Mouse (Mus musculus) c-Kit-positive CD71-positive TER-119-positive erythroid progenitor cells, embryonic 14.5 days (primary cell): ENCODE results near the gene Gm45015.
A peak's percentile ranks its signal among the peaks of the same experiment; 100 is the strongest.
"Not testable (repeated sequence)": the region's sequence is repeated elsewhere in the genome, so short reads cannot be mapped to it uniquely, and the experiment has no call there.

ENCODE experiments used
- DNase-seq: peaks from one replicate; pipeline ENCODE4 v3.0.0-alpha.2; 2013; ENCODE audit warnings: low spot score

Gene Gm45015

DNA sequence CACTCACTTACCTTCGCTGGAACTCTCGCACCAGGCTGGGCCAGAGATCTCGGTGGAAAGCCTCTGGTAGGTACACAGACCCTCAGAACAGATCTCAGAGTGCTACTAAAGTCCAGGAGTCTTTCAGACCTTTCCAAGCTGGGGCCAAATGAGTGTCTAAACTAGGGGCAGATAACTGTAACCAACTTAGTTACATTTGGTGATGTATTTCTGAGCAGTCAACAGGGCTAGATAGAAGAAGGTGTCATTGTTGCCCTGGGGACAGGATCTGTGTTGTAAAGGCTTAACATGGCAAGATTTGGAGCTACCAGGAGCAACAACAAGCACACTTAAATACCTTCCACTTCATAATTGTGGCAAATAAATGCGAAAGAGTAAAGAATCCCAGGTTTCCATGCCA lies at the start of gene Gm45015:
Gm45015 (minus strand) TSS at position 101 of the 400 bp plus-strand sequence.
- no peak for DNase-seq

DNA sequence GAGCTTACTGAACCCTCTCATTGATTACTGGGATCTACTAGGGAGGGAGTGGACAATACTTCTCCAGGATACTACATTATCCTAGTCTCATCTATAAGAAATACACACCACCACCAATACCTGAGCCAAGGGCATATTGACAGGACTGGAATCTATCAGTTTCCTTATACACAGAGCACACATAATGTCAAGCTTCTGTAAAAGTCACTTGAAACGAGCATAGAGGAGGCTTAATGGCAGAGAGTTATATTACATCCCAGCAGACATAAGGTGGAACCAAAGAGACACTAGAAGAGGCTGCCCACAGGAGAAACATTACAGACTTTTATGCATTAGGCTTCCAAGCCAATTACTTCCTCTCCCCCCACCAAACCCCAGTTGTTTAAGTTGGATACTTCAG lies 48.3 kb upstream of the Gm45015 start:
- no peak for DNase-seq

DNA sequence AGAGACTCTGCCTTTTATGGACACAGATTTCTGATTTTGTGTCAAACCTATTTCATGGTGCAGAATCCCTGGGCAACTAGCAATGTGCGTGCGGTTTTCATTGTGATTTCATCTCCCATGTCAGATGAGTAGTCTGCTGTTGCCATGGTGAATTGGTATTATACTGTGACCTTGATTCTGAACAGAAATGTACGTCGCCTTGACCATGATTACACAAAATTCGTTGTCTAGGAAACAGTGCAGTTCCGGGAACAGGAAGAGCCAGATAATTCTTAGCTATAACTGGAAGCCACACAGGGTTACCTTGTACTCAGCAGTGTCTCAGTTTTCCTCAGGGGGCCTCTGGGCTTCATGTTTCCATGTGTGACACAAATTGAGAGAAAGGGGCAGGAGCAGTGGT lies 47.8 kb upstream of the Gm45015 start:
- DNase-seq: no peak

DNA sequence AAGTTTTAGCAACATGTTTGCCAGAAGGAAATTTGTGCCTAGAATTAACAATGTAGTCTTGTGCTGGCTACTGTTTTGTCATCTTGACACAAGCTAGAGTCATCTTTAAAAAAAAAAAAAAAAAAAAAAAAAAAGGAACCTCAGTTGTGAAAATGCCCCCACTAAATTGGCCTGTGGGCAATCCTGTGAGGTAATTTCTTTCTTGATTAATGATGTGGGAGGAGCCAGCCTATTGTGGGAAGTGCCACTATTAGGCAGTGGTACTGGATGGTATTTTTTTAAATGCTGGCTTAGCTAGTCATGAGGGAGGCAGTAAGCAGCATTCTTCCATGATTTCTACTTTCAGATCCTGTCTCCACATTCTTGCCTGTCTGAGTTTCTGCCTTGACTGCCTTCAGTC lies 26.7 kb upstream of the Gm45015 start:
- no peak for DNase-seq

DNA sequence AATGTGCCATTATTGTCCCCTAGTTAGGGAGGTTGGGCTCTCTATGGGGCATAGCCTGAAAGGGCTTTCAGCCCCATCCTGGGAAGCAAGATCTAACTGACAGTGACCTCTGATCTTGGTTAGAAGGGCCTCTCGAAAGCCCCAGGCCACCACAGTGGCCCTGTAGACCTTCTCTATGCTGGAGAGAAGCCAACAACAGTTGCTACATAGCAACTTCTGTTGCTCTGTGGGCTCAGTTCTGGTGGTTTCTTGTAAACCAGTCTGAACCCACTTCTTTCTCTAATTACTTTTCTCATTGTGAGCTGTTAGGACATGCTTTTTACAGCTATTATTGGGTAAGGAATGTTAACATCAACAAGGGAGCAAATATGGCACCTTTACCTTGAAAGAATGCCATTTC lies 20.1 kb upstream of the Gm45015 start:
- no peak for DNase-seq

DNA sequence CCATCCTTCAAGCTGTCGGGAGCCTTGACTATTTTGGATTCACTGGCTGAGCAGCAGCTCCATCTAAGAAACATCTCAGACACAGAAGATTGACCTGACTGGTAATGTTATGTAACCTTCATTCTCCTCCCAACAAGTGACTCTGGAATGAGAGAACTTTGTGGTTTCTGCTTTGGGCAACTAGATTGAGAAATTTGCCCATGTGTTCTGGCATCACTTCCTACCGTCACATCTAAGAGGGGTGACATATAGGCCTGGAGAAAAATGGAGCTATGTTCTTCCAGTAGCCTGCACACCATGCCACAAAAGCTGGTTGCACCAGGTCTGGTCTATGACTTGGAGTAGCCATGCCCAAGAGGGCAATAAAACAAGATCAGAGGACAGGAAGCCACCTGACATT lies 19.5 kb upstream of the Gm45015 start:
- DNase-seq: no peak

DNA sequence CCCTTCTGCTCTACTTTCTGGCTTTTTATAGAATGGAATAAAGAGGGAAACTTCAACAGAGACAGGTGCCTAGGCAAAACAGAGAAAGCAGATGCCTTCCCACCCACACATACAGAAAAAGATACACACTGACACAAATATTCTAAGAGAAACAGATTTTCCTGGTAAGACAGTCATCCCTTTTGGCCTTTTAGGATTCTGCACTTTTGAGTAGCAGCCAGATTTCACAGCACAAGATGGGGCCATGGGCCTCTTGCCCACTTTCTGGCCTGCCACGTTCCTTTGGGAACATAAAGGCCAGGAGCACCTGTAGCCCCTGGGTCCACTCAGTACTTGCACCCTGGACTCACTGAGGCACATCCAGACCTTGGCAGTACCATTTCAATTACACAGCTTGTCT lies 7.7 kb upstream of the Gm45015 start:
- DNase-seq: no peak

DNA sequence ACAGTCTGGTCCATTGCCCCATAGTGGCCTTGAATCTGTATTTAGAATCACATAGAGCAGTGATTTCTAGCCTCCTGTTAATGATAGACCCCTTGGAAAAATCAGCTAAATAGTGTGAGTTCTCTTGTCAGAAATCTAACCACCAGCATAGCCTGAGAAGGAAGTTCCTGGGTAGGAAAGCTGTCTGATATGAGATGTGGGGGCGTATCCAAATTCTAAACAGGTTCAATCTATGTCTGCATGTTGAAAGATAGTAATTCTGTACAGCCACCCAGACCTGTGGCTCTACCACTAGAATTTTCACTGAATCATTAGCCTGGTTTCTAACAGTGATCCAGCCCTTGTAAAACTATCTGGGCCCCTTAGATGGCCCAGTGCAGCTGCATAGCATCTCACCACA lies 7.2 kb upstream of the Gm45015 start:
- no peak for DNase-seq

DNA sequence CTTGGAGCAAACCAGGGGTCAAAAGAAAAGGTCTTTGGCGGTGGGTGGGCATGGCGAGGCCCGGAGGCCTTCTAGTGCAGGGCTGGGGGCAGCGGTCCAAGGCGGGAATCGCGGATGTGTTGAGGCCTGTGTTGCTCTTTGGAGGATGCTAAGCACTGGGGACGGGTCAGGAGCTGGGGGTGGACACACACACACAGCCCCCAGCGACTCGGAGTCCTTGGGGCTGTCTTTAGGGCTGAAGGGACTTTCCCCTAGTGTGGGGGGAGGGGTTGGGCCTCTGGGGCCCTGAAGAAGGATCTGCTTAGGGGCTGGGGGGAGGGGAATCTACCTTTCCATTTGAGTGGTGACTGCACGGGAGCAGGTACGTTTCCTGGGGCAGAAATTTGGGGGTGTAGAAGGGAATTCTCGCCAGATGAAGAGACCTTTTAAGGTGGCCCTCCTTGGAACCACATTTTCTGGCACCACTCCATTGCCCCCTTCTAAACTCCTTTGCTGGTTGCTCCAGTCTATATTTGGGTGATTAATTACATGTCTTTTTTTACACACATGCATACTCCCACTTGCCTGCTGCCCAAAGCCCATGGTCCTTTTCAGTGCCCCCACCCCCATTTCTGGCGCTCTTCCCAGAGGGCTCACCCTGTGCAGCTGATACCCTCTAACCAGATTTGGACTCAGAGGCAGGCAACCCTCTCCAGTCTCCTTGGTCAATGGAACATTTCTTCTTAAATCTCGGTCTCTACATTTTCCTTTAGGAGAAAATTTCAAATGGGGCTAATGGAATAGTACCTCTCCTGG lies 6.5 kb upstream of the Gm45015 start:
- DNase-seq: no peak

DNA sequence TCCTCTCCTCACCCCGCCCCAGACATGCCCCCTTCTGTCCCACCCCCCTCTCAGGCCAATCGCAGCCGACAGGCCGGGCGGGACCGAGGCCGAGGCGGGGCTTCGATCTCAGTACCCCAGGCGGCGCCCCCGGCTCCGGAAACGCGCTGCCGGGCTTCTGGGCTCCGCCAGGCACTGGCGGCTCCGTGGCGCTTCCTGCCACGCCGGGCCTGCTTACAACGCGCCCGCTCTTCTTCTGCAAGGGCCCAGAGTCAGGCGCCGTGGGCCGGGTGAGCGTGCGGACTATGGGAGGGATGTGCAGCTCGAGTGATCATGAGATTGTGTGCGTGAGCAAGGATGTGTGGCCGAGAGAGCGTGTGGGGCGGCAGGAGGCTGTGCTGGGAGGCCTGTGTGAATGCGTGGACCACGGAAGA lies 5.8 kb upstream of the Gm45015 start, which contains the start of gene Zfp275:
Zfp275 (plus strand) TSS at position 139 of the 413 bp plus-strand sequence.
- peak; percentile 28 for DNase-seq

DNA sequence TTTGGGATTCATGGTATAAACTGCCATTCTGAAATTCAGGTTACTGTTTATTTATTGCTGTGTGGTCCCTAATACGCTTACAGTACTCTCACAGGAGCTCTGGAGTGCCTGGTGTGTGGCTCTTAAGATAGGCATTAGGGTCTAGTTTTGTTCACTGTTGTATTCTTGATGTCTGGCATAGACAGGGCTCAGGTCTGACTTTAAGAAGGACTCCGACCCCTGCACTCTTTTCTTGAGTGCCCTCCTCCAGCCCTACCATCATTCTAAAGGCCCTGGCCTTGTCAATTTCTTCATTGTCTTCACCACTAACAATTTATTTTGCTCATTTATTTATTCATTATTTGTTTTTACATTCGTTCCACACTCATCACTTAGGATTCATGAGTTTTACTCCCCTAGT lies 5.4 kb upstream of the Gm45015 start:
- DNase-seq: no peak

DNA sequence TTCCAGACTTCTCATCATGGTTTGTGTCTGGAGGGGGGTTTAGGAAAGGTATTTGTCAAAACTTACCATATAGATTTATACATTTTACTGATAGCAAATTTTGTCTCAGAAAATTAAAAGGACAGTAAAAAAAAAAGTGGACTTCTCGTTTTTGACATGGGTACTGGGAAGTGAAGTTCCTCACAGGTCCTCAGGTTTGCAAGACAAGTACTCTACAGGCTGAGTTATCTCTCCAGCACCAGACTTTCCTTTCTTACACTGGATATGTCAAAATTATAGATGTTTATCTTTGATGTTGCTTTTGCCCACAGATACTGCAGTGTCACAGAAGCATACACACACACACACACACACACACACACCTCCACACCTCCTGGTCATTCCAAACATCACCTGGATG lies 4.8 kb upstream of the Gm45015 start:
- DNase-seq: no peak

DNA sequence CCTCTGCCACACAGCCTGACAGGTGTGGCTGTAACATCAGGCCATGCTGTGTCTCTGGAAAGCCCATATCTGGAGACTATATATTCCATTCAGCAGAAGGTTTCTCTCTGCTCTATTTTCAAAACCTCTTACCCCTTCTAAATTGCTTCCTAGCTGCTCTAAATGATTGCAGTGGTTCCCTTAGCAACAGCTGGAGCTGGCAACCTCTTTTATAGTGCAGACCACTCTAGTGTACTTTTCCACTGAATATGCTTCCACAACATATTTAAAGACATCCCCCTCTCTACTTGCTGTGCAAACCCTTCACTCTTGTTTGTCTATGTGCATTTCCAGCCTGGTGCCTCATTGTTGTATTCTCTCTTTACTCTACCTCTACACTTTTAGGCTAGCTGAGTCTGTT lies 3.1 kb downstream of the Gm45015 start:
- no peak for DNase-seq

DNA sequence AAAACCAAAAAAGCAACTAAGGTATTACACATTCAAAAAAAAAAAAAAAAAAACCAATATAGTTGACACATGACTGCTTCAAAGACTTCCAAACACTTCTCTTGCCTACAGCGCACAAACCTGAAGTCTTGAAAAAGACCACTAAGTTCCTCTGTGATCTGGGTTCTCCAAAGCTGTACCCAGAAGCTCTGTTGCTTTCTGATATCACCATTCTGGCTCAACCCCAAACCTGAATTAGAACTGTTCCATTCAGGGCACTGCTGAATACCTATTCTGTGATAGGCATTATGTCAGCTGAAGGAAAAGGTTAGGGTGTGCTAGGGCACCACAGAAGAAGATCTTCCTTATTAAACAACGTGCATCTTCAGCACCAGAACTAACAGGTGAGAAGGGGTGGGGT lies 9.4 kb downstream of the Gm45015 start:
- DNase-seq: no peak

DNA sequence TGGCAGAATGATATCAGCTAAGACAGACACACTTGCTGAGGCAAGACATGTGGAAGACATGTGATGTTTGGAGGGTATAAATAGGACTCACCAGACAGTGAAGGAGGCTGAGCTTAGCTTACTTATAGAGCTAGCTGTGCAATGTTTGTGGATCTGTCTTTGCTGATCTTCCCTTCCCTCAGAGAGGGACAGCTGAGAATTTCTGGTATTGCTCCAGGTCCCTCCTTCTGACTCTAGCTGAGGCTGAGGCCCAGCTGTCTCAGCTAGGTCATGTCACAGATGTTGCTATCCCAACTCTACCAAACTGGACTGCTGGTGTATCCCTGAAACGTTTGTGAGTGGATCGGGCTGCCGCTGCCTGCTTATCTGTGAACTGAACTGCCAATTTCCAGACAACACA lies 15.6 kb downstream of the Gm45015 start:
- DNase-seq: no peak

DNA sequence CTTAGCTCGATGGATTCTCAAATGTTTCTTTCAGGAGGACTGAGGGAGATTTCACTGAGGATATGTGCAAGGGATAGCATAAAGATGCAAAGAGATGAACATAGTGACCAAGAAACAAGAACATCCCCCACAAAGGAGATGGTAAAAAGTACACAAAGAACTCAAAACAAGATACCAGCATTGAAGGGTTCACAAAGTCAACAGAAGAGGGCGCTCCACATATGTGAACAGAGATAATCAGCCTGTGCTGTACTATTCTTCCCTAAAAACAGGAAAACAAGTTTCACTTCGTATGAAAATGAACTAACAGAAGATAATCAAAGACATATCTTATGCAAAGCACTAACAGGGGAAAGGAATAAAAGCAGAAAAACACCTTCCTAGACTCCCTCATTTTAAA lies 24.1 kb downstream of the Gm45015 start:
- DNase-seq: peak; percentile 11

DNA sequence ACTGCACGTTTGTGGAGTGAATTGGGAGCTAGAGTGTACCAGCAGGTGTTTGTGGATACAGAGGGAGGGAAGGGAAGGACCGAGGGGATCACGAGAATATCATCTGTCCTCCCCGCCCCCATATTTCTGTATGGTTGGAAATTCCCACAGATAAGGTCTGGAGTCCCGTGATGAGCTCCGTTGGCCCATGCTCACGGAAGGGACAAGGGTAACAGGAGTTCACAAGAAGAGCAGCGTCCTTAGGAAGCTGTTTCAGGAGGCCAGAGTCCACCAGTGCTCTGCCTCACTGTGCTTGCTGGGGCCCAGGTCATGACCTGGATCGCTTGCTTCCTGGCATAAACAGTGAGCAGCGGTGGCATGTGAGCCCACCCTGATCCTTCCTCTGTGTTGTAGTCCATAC lies 40.9 kb downstream of the Gm45015 start:
- not testable (repeated sequence) for DNase-seq

DNA sequence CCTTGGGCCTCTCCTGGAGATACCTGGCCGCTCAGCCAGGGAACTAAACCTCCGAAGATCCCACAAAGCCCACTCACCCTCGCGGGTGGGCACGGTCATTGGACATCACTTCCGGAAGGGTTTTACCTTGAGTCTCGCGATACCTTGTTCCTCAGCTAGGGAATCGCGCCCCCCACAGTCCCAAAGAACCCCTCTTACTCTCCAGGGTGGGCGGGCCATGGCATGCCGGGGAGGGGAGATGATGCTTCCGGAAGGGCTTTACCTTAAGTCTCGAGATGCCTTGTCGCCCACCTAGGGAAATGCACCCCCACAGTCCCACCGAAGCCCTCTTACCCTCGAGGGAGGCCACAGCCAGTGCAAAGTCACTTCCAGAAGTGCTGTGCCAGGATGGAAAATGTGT lies 43.8 kb downstream of the Gm45015 start, which contains the start of the genes Xlr5a and Xlr5c:
Xlr5a (minus strand) TSS at position 101 of the 400 bp plus-strand sequence.
Xlr5c (minus strand) TSS at position 101 of the 400 bp plus-strand sequence.
- DNase-seq: not testable (repeated sequence)
